Mouse (Mus musculus) limb, embryonic 12.5 days (tissue): ENCODE data around the gene Rsf1. TPM values are rescaled to one million over a fixed set of nuclear protein-coding genes. Genes with fewer than 3 reads are reported as not detected.

Experiments used
- ATAC-seq: fragments of 200-750 bp; cut with Nextera tagmentation; 2 replicates; pipeline ENCODE4 v1.8.0; 2017; ENCODE audit warnings: low read depth, moderate TSS enrichment; ENCODE audit not compliant: insufficient number of reproducible peaks, insufficient read depth, low FRiP score, low TSS enrichment
- H3K27ac ChIP-seq: fragments of 300-500 bp; sonication (generic); 2 replicates; pipeline ENCODE4 v1.5.1; 2016; ENCODE audit warnings: mild to moderate bottlenecking, moderate library complexity
- H3K27me3 ChIP-seq: fragments of 300-500 bp; sonication (generic); 2 replicates; pipeline ENCODE4 v1.6.1; 2016; ENCODE audit warnings: mild to moderate bottlenecking, moderate library complexity
- H3K36me3 ChIP-seq: fragments of 300-500 bp; sonication (generic); 2 replicates; pipeline ENCODE4 v1.6.1; 2016; ENCODE audit warnings: mild to moderate bottlenecking, moderate library complexity
- H3K4me1 ChIP-seq: fragments of 300-500 bp; sonication (generic); replicated peaks from 2 replicates; pipeline ENCODE4 v1.6.1; 2016
- H3K4me2 ChIP-seq: fragments of 300-500 bp; sonication (generic); 2 replicates; pipeline ENCODE4 v1.6.1; 2016; ENCODE audit warnings: mild to moderate bottlenecking, moderate library complexity
- H3K4me3 ChIP-seq: fragments of 300-500 bp; sonication (generic); replicated peaks from 2 replicates; pipeline ENCODE4 v1.5.1; 2016; ENCODE audit warnings: mild to moderate bottlenecking
- H3K9ac ChIP-seq: fragments of 300-500 bp; sonication (generic); replicated peaks from 2 replicates; pipeline ENCODE4 v1.6.1; 2016; ENCODE audit warnings: mild to moderate bottlenecking, moderate library complexity
- H3K9me3 ChIP-seq: fragments of 300-500 bp; sonication (generic); 2 replicates; pipeline ENCODE4 v1.6.1; 2016; ENCODE audit warnings: mild to moderate bottlenecking, moderate library complexity
- WGBS: fragments of 180-500 bp; shearing (Covaris S2); methylation state at CpG from one replicate; pipeline ENCODE4 v1.1.7; 2016; 5-methylcytosine and 5-hydroxymethylcytosine counted together
- polyA plus RNA-seq: library from polyadenylated mRNA; unstranded; fragments of >200 nt; fragmentation: Nextera tagmentation; extraction: Ambion mirVana; gene quantifications from 2 replicates; pipeline ENCODE4 v1.2.1, GENCODE M21; 2016

Gene Rsf1
- polyA plus RNA-seq, 1 experiment from 2014 or later, result 34.3 TPM

DNA sequence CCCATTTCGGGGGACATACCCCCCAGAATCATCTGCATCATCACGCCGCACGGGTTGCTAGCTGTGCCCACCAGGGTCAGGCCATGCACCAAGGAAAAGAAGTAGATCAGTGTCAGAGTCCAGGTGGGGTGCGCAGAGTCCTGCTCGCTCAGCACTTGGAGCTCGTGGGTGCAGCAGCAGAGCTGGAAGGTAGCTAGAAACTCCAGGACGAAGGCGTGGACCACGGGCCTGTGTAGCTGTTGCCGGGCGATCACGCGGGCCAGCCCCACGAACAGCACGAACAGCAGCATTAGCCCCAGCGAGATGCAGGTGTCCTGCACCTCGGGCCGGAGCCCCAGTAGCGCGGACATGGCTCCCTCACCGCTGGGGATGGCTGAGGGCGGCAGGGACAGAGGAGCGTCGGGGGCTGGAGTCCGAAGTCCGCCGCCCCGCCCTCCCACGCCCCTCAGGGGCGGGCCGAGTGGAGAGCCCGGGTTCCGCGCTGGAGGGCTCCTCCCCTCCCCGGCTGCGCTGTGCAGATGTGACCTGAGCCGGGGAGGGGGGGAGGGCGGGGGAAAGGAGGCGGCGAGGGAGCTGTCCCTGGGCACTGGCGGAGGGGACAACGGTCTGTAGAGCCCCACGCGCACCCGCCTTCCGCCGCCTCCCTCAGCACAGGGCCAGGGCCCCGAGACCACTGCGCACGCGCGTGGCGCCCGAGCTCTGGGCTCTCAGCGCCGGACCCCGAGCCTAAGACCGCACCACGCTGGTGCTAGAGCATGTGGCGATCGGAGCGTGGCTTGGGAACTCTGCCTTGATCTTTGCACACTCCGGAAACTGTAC lies 158.2 kb downstream of the Rsf1 start, which contains the start of gene Aqp11:
Gene Aqp11, minus strand, starts transcription at position 652 of the 819 bp plus-strand sequence.
- H3K4me2 ChIP-seq, result peak within 1 kb of the TSS; percentile 90
- ATAC-seq, result peak; percentile 97
- no peak within 1 kb of the TSS for H3K27ac ChIP-seq
- peak within 1 kb of the TSS; percentile 65 for H3K4me3 ChIP-seq
- H3K4me1 ChIP-seq, result peaks cover 15% of the 10 kb centered on the region
- peaks cover 10% of the 10 kb centered on the region for H3K27me3 ChIP-seq
- peak within 1 kb of the TSS; percentile 63 for H3K9ac ChIP-seq
- no peaks in the 10 kb centered on the region for H3K9me3 ChIP-seq
- H3K36me3 ChIP-seq, result no peaks in the 10 kb centered on the region
- under 1% methylated on average over 59 of the region's 64 CpGs for WGBS

DNA sequence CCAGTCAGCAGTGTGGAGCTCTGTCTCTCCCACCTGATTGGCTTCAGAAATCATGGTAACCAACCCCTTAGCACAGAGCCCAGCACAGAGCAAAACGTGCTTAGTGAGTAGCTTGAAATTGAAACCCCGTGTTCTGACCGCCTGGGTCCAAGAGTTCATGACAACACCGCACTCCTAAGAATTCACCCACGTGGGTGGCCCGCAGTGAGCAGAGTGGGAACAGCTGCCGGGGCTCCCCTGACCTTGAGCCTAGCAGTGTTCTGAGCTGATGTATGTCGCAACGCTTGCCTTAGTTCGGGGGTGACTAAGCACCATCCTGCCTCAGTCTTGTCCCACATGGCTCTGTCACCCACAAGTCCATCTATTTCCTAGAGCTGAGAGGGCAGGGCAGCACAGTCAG lies 161.3 kb downstream of the Rsf1 start:
- Histone ChIP-seq H3K9ac (no peak overlapping the region), H3K36me3 (no peaks in the 10 kb centered on the region), H3K4me2 (no peak overlapping the region), H3K27ac (no peak overlapping the region), H3K27me3 (peaks cover 10% of the 10 kb centered on the region), H3K4me1 (peaks cover 12% of the 10 kb centered on the region), H3K4me3 (no peak overlapping the region), H3K9me3 (no peaks in the 10 kb centered on the region)
- no peak for ATAC-seq
- 55% methylated on average over 10 of the region's 10 CpGs for WGBS

DNA sequence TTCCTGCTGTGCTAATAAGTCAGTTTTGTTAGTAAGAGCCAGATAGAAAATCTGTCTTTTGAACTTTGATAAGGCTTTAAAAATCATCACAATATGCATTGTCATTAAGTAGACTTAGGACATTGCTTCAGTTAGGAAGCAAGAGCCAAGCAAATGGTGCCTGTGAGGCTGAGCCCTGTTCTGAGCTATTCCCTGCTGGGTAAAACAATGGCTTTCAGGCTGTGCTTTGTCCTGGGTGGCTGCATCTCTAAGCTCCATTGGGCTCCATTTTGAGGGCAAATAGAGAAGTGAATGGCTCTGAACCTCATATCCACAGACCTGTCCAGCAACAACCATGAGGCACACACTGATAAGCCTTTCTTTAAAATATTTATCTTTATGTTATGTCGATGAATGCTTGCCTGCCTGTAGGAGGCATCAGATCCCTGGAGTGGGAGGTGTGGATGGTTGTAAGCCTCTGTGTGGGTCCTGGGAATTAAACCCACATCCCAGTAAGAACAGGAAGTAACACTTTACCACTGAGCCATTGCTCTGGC lies 162.1 kb downstream of the Rsf1 start:
- Histone ChIP-seq H3K4me2 (no peak overlapping the region), H3K9me3 (no peaks in the 10 kb centered on the region), H3K9ac (no peak overlapping the region), H3K27me3 (peaks cover 8% of the 10 kb centered on the region), H3K4me1 (peaks cover 9% of the 10 kb centered on the region), H3K27ac (no peak overlapping the region), H3K36me3 (no peaks in the 10 kb centered on the region), H3K4me3 (no peak overlapping the region)
- ATAC-seq, result no peak
- WGBS, result 50% methylated on average over 1 of the region's 1 CpGs

Other genes starting within 250 kb of the Rsf1 start
- gene Usp35, start 247.9 kb upstream of the Rsf1 start, polyA plus RNA-seq, result 2.8 and 2.9 TPM in 2 replicates
- 3.6 and 4.7 TPM in 2 replicates for gene Kctd21, start 247.6 kb upstream of the Rsf1 start, polyA plus RNA-seq
- 35.9 and 38.7 TPM in 2 replicates for gene Alg8, start 208.3 kb upstream of the Rsf1 start, polyA plus RNA-seq
- gene Ndufc2, start 179.9 kb upstream of the Rsf1 start, polyA plus RNA-seq, result 365 and 384 TPM in 2 replicates
- gene Thrsp, start 162.2 kb upstream of the Rsf1 start, polyA plus RNA-seq, result 0.60 and 0.64 TPM in 2 replicates
- 1.5 and 2.0 TPM in 2 replicates for gene Kctd14, start 128.6 kb upstream of the Rsf1 start, polyA plus RNA-seq
- gene Ints4, start 98.9 kb upstream of the Rsf1 start, polyA plus RNA-seq, result 60.0 and 61.2 TPM in 2 replicates
- gene Aamdc, start 392 bp upstream of the Rsf1 start, polyA plus RNA-seq, result 55.2 and 55.5 TPM in 2 replicates
- gene Clns1a, start 116.7 kb downstream of the Rsf1 start, polyA plus RNA-seq, result 240 and 245 TPM in 2 replicates
- 2.5 and 2.8 TPM in 2 replicates for gene Aqp11, start 158.4 kb downstream of the Rsf1 start, polyA plus RNA-seq
- gene Pak1, start 208.7 kb downstream of the Rsf1 start, polyA plus RNA-seq, result 26.8 and 28.0 TPM in 2 replicates